Mouse (Mus musculus) thymus, adult 2 months (tissue): ENCODE measurements around the gene Otulinl. TPM values are rescaled to one million over a fixed set of nuclear protein-coding genes. Genes with fewer than 3 reads are reported as not detected.

ENCODE experiments used
- DNase-seq: peaks from one replicate; pipeline ENCODE4 v3.0.0; 2021
- H3K27ac ChIP-seq: fragments of 200-500 bp; 2 replicates; pipeline ENCODE4 v1.5.1; 2012; ENCODE audit warnings: low read length, control low read depth; ENCODE audit not compliant: control insufficient read depth, insufficient read depth
- H3K27me3 ChIP-seq: fragments of 200-500 bp; 2 replicates; pipeline ENCODE4 v1.6.1; 2012; ENCODE audit warnings: mild to moderate bottlenecking, low read length, moderate library complexity, mixed read lengths; ENCODE audit not compliant: control insufficient read depth, insufficient read depth
- H3K36me3 ChIP-seq: fragments of 200-500 bp; 2 replicates; pipeline ENCODE4 v1.6.1; 2012; ENCODE audit warnings: mild to moderate bottlenecking, low read length, moderate library complexity; ENCODE audit not compliant: control insufficient read depth, insufficient read depth
- H3K4me1 ChIP-seq: fragments of 200-500 bp; replicated peaks from 2 replicates; pipeline ENCODE4 v1.6.1; 2012; ENCODE audit warnings: low read length; ENCODE audit not compliant: control insufficient read depth, insufficient read depth
- H3K4me3 ChIP-seq: fragments of 200-500 bp; 2 replicates; pipeline ENCODE4 v1.5.1; 2012; ENCODE audit warnings: mild to moderate bottlenecking, low read length, control low read depth, moderate library complexity; ENCODE audit not compliant: control insufficient read depth, insufficient read depth
- CTCF ChIP-seq: fragments of 200-500 bp; IDR thresholded peaks from 2 replicates; pipeline ENCODE4 v1.5.1; 2012; ENCODE audit warnings: mild to moderate bottlenecking, control low read depth, low read length, moderate library complexity, borderline replicate concordance; ENCODE audit not compliant: control insufficient read depth, poor library complexity, insufficient read depth; ENCODE audit errors: extremely low read depth
- POLR2A ChIP-seq: fragments of 200-500 bp; IDR thresholded peaks from 2 replicates; pipeline ENCODE4 v1.6.1; 2012; ENCODE audit warnings: mild to moderate bottlenecking, low read length, control low read depth, moderate library complexity; ENCODE audit not compliant: control insufficient read depth, poor library complexity, insufficient read depth; ENCODE audit errors: extremely low read depth
- WGBS: fragments of 180-500 bp; shearing (Covaris S2); methylation state at CpG from one replicate; pipeline ENCODE4 v1.1.7; 2018; 5-methylcytosine and 5-hydroxymethylcytosine counted together
- polyA plus RNA-seq: library from polyadenylated mRNA; depleted of rRNA; stranded (reverse); fragments of >200 nt; gene quantifications from 2 replicates; pipeline ENCODE4 v1.2.3, GENCODE M21; 2012

The Otulinl gene
- polyA plus RNA-seq, 1 experiment: 32.1 TPM

DNA sequence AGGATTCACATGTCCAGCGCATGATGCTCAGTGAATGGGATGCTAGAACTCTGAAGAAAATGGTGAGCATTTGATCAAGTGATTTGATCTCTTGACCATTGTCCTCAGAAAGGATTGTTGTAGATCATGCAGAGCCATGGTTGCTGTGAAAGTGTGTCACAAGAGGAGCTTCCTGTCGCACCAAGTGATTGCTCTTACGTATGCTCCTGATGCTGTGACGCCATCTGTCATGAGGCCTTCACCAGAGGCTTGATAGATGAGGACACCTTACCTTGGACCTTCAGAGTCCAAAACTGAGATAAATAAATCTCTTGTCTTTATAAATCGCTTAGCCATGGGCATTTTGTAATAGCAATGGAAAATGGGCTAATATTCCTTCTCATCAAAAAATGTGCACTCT, 16.3 kb upstream of the Otulinl start:
- H3K27ac ChIP-seq: no peak overlapping the region
- no peak overlapping the region for H3K4me3 ChIP-seq
- TF ChIP-seq POLR2A (no peak), CTCF (no peak)
- no peak for DNase-seq
- no peaks in the 10 kb centered on the region for H3K36me3 ChIP-seq
- WGBS: 91% methylated on average over 5 of the region's 5 CpGs
- H3K4me1 ChIP-seq: peaks cover 15% of the 10 kb centered on the region
- H3K27me3 ChIP-seq: no peaks in the 10 kb centered on the region

DNA sequence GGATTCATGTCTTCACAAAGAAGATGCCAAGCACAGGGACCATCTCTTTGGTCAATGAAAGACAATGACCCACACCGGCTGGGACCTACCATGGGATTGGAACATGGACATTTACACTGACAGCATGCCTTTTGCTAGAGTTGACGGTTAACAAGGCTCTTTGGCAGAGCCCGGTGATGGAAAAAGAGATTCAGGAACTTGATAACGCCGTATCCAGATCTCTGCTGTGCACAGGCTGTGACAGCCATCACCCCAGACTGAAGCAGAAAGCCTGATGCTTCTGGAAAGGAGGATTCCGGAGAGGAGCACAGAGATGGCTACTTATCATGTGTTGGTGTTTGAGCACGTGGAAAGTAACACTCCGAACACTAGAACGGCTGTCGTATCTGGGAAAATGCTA, 11.9 kb upstream of the Otulinl start:
- Histone ChIP-seq H3K27me3 (no peaks in the 10 kb centered on the region), H3K36me3 (no peaks in the 10 kb centered on the region), H3K4me3 (no peak overlapping the region), H3K27ac (no peak overlapping the region), H3K4me1 (no peaks in the 10 kb centered on the region)
- 82% methylated on average over 10 of the region's 10 CpGs for WGBS
- no peak for TF ChIP-seq POLR2A
- TF ChIP-seq CTCF: no peak
- no peak for DNase-seq

DNA sequence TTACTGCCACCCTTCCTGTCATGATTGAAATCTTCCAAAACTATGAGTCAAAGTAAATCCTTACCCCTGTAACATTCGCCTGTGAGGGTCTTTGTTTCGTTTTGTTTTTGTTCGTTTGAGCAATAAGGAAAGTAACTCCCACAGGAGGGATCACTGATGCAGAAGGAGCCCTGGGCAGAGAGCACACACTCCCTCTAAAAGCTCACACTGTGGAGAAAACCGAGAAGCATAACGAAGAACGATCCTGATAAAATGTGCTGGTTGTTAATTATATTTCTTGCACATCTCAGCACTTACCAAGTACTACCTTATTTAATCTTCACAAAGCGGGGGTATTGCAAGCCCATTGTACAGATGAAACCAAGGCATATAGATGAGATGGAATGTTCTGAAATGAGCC, 10.8 kb upstream of the Otulinl start:
- no peak for DNase-seq
- Histone ChIP-seq H3K4me3 (no peak overlapping the region), H3K27me3 (no peaks in the 10 kb centered on the region), H3K4me1 (no peaks in the 10 kb centered on the region), H3K36me3 (no peaks in the 10 kb centered on the region), H3K27ac (no peak overlapping the region)
- 92% methylated on average over 7 of the region's 7 CpGs for WGBS
- TF ChIP-seq CTCF (no peak), POLR2A (no peak)

DNA sequence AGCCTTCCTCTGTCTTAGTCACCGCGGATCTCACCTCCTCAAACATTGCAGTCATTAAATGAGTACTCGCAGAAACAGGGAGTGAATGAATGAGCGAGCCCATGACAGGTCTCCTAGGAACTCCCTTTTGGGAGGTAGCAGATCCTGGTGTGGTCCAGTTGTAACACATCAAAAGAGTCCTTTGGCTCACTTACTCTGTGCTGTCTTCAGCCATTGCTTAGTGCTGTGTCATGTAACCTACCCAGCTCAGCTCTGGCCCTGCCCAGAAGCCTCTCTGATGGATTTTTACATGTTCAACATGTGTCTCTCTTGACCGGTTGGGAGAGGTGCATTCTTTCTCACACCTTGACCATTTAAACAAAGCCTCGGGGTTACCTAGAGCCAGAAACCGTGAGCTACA, 9.8 kb upstream of the Otulinl start:
- no peak for DNase-seq
- H3K4me1 ChIP-seq: no peaks in the 10 kb centered on the region
- H3K4me3 ChIP-seq: no peak overlapping the region
- H3K36me3 ChIP-seq: no peaks in the 10 kb centered on the region
- TF ChIP-seq POLR2A: no peak
- TF ChIP-seq CTCF: no peak
- H3K27ac ChIP-seq: no peak overlapping the region
- H3K27me3 ChIP-seq: no peaks in the 10 kb centered on the region
- WGBS: 94% methylated on average over 7 of the region's 7 CpGs

DNA sequence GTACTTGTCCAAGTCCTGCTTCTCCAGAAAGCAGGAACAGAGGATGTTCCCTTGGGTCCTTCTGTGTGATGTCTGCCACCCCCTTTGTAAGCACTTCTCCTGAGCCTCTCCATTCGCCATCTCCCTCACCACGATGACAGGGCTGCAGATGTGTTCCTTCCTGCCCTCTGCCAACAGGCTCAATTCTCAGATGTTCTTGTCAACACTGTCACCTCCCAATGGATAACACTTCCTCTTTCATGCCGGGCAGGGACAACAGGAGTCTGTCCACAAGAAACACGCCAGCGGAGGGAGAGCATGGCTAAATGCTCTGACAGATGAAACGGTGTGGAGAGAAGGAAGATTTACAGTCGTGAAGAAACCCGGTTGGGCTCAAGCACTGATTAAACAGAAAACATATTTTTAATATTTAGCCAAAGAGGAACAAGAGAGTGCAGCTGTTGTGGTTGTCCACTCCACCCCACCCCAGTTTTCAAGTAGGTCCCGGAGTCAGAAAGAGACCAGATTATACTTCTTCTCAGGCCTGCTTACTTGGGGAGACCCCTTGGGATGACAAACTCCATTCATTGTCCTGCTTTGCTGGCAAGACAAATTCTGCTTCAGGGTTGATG, 6.8 kb upstream of the Otulinl start:
- WGBS: 21% methylated on average over 9 of the region's 9 CpGs
- TF ChIP-seq POLR2A (no peak), CTCF (no peak)
- H3K27me3 ChIP-seq: no peaks in the 10 kb centered on the region
- H3K36me3 ChIP-seq: no peaks in the 10 kb centered on the region
- H3K4me1 ChIP-seq: no peaks in the 10 kb centered on the region
- DNase-seq: no peak
- H3K4me3 ChIP-seq: no peak overlapping the region
- H3K27ac ChIP-seq: no peak overlapping the region

DNA sequence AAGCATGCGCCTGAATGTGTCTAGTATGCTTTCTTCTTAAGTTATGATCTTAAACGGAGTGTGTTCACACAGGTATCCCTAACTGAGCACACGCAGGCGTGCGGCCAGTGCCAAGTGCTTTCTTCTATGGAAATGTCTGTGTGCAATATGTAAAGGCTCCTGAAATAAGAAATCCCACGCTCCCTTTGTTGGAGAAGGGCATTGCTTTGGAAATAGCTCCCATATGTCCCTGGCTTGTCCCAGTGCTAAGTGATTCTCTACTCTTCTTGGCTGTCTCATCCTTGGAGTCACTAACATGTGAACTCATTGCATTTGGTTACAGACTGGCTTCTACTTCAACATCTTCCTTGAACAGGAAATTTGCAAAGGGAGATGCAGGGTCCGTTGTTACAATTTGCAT, 3.4 kb upstream of the Otulinl start:
- no peak for DNase-seq
- Histone ChIP-seq H3K36me3 (no peaks in the 10 kb centered on the region), H3K27ac (no peak overlapping the region), H3K4me3 (no peak overlapping the region), H3K27me3 (no peaks in the 10 kb centered on the region), H3K4me1 (peaks cover 11% of the 10 kb centered on the region)
- TF ChIP-seq POLR2A (no peak), CTCF (no peak)
- 96% methylated on average over 7 of the region's 7 CpGs for WGBS

DNA sequence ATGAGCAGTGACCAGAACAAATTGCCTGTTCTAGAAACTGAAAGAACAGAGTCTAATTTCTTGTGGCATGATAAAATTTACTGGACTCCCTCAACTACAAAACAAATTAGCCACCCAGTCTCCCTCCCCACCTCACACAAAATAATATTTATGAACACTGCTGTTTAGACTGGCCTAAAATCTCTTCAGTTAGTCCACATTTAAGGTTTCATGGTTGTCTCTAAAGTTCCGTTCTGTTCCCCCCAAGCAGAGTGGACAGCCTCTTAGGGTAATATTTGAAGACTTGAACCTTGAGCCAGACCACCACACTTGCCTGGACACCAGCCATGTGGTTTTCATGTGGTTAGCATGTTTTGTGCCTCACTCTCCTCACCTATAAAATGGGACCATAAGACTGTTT, 1.8 kb upstream of the Otulinl start:
- Histone ChIP-seq H3K36me3 (no peaks in the 10 kb centered on the region), H3K27me3 (no peaks in the 10 kb centered on the region), H3K4me1 (peaks cover 19% of the 10 kb centered on the region), H3K4me3 (no peak overlapping the region), H3K27ac (no peak overlapping the region)
- WGBS: 94% methylated on average over 1 of the region's 1 CpGs
- no peak for DNase-seq
- no peak for TF ChIP-seq POLR2A
